Mouse (Mus musculus) layer of hippocampus, adult 9-11 months (tissue): ENCODE measurements around the gene Clmp.
A peak's percentile ranks its signal among the peaks of the same experiment; 100 is the strongest.
"Not testable (repeated sequence)": the region's sequence is repeated elsewhere in the genome, so short reads cannot be mapped to it uniquely, and the experiment has no call there.

Experiments used
- DNase-seq: peaks from one replicate; pipeline ENCODE4 v3.0.0; 2022

Gene Clmp

DNA sequence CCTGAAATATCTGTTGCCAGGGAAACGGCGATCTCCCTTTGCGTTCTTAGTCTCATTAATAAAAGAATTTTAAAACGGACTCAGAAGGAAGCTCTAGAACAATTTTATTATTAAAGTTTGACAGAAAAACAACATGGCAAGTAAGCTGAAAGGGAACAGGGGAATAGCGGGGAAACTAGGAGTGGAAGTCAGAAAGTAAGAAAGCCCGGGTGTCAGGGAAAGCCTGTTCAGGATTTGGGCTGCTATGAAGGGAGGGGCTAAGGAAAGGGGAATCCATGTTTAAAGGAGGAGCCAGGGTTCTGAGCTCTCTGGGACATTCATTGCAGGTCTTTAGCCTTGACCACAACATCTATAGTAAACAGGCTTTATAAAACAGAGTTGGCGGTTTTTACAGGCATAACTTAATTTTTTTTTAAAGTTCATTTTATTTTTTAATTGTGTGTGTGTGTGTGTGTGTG is 45.9 kb downstream of the Clmp start:
- DNase-seq, result no peak

GRCm38 (mm10) chr9:40732302-40732701 is 46.5 kb downstream of the Clmp start:
- no peak for DNase-seq

GRCm38 (mm10) chr9:40737117-40737516 is 51.4 kb downstream of the Clmp start:
- no peak for DNase-seq

- DNase-seq, result no peak
Observed at GRCm38 (mm10) chr9:40743525-40744034, 57.8 kb downstream of the Clmp start.

GRCm38 (mm10) chr9:40744233-40744632 is 58.5 kb downstream of the Clmp start:
- no peak for DNase-seq

DNA sequence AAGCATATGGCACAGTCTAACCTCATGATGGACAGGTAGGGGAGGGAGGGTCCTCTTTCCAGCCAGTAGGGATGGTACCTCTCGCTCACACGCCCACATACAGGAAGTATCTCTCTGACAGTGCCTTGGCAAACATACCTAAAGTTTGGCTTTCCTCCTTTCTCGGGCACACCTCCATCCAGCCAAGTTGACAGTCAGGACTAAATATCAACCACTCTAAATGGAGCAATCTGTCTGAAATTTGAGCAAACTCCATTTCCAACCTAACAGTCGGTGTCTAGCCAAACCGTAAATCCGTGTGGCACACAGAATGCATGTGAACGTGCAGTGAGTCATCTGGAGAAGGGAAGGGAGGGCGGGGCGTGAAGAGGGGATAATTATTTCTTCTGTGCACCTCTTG is 61.0 kb downstream of the Clmp start:
- no peak for DNase-seq

DNA sequence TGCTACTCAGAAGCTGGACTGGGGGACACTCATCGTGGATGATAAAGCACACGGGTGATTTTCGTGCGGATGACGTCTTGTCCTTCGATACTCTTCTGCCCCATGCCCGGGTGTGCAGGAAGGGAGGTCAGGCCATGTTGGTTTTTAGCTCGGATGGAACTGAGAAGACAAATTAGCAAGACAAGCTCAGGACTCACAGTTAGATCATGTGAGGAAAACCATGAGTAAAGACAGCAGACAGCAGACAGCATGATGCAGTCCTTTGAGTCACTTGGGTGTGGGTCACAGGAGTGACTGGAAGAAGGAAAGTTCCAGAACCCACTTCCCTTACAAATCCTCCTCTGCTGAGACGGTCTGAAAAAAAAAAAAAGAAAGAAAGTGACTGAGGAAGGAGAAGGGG is 61.5 kb downstream of the Clmp start:
- DNase-seq, result no peak

DNA sequence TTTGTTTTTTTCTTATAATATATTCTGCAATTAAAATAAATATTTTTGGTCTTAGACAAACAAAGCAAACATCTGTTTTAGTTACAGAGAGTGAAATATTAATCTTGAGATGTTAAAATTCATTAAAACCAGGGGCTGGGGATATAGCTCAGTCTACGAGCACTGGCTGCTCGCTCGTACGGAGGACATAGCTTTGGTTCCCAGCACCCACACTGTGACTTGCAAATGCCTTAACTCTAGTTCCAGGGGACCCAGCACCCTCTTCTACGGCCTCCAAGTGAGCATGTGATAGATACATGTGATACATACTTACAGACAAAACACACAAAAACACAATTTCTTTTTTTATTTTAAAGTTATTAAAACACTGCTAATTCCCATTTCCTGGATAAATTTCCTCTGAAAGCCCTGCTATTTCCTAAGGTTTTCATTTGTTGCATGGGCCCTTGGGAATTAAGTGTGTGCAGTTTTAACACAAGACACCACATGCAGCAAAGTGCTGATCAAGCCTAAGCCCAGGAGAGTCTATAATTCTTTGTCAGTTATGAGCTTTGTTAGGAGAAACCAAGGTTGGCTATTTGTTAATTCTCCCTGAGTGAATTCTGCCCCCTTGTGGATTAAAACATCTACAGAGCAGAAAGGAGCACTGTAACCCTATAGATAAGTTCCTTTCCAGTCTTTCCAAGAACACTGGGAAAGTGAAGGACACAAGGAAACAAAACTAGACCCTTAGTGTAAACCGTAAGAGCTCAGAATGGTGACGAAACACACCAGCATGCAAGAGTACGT is 64.3 kb downstream of the Clmp start:
- DNase-seq, result peak; percentile 42

- DNase-seq, result no peak
Observed at GRCm38 (mm10) chr9:40751749-40752148, 66.0 kb downstream of the Clmp start.

DNA sequence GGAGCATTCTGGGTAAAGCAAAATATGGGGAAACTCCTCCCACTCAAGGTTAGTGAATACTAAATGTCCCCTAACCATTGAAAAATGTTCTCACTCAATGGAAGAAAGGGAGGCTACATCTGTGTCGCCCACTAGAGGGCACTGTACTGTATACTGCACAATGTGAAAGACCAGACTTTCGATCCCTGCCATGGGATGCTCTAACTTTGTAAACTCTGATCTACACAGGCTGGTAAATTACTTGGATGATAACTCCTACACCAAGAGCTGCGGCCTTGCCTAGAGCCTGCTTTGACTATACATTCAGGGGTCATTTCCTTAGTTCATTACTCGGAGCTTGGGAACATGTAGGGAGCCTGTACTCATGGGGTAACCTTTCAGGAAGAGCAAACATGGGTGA is 70.6 kb downstream of the Clmp start:
- DNase-seq, result peak; percentile 56

DNA sequence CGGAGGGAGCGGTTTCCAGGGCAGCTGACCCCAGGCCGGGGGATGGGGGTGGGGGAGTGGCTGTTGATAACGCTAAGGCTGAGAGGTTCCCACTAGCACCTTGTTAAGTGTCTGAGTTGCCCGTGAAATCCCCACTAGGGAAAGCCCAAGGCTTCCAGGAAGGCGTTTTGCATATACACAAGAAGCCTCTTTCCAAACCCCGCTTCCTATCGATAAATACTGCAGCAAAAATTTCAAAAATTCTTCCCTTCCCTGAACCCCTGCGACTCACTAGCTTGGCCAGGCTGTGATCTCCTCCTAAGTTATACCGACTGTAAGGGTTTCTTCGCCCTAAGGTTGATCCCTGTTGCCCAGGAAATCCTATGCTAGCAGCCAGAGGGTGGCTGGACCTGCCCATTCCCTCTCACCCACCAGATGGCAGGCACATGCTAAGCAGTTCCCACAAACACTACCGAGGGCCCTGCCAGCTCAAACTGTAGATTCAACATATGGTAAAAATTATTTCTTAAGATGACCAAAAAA is 71.4 kb downstream of the Clmp start:
- peak; percentile 42 for DNase-seq

GRCm38 (mm10) chr9:40757685-40758270 is 72.0 kb downstream of the Clmp start:
- peak; percentile 90 for DNase-seq

DNA sequence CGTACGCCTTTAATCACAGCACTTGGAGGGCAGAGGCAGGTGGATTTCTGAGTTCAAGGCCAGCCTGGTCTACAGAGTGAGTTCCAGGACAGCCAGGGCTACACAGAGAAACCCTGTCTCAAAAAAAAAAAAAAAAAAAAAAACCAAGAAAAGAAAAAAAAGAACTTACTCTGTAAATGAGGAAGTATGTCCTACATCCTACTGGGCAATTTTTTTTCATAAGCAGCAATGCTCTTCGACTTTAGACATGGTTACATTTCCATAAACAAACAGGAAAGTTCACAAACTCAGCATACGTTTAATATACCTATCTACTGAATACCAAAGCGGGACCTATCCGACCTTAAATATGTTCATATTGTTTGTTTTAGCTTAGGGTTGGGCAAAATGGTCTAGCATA is 76.6 kb downstream of the Clmp start:
- DNase-seq, result no peak

GRCm38 (mm10) chr9:40764887-40765580 is 79.3 kb downstream of the Clmp start:
- no peak for DNase-seq

DNA sequence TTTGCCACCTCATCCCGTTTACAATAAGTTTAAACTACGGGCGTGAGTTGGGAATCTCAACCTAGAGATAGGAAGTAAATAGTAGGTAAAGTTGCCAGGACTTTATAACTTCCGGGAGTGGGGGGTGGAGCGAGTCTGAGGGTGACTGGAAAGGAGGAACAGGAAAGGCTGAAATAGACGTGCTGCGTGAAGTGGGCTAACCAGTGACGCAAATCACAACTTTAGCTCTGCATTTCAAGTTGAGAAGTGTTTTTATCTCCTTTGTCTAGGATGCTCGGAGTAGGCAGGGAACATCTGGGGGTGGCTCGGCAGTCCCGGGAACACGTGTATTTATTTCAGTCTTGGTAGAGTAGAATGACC is 79.8 kb downstream of the Clmp start:
- peak; percentile 61 for DNase-seq

DNA sequence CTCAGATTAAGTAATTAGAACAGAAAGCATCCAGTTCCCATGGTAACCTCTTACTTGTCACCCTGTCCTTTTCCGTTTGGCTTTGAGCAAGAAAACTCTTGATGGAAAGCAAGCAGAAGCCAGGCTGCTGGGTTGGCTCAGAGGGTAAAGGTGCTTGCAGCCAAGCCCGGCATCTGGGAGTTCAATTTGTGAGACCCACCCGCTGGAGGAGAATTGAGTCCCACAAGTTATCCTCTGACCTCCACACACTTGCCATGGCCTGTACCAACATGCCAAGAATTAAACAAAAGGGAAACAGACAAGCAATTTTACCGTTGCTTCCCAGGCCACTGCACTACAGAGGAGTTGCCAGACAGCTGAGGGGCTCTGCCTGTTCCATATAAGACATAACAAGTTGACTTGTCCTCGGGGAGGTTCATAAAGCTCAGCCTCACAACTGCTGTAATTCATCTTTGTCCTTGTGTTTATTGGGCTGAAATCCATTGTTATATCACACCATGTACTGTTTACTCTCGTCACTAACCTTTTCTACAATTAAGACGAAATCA is 80.4 kb downstream of the Clmp start:
- DNase-seq, result no peak

- no peak for DNase-seq
Observed at GRCm38 (mm10) chr9:40767946-40768345, 82.2 kb downstream of the Clmp start.

DNA sequence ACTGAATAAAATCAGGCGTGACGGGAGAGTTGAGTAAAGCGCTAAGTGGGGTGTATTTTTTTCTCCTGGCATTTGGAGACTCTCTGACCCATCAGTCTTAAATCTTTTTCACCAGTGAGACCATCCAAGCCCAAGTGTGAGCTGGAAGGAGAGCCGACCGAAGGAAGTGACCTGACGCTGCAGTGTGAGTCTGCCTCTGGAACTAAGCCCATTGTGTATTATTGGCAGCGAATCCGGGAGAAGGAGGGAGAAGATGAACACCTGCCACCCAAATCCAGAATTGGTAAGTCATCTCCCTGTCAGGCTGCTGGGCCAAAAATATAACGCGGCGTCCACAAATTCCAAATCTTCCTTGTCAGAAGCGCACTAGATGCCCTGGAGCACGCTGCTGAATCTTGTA is 86.5 kb downstream of the Clmp start:
- peak; percentile 10 for DNase-seq

- not testable (repeated sequence) for DNase-seq
Observed at GRCm38 (mm10) chr9:40773142-40773541, 87.4 kb downstream of the Clmp start.

DNA sequence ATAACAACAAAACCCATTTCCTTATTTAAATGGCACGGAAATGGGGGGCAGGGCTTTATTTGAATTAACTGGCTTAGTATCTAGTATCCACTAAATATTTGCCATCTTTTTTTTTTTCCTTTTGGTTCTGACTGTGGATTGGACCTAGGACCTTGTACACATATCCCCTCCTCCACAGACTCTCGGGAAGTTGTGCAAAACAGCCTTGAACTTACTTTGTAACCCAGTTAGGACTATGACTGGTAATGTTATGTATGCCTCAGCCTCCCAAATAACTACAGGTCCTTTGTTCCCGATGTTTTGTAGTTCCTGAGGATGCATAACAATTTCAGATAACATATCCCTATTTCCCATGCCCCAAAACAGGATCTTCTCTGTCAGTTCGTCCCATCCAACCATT is 88.1 kb downstream of the Clmp start:
- no peak for DNase-seq

GRCm38 (mm10) chr9:40776044-40776443 is 90.3 kb downstream of the Clmp start:
- DNase-seq, result no peak

- no peak for DNase-seq
Observed at GRCm38 (mm10) chr9:40776459-40777248, 90.9 kb downstream of the Clmp start.
